Mouse (Mus musculus) urinary bladder, adult 18-20 months (tissue): ENCODE data around the gene Fmo5.

Source experiments
- DNase-seq, 2 experiments: peaks; one replicate each; pipeline ENCODE4 v3.0.0; 2022; ENCODE audit warnings: low spot score in 2 of 2, mixed read lengths in 2 of 2

The Fmo5 gene

GRCm38 (mm10) chr3:97628391-97629001 is at the start of gene Fmo5:
Fmo5 (plus strand) TSS chr3:97628804.
- DNase-seq = peak; percentile 84 to 85

GRCm38 (mm10) chr3:97585383-97586160 is 43.0 kb upstream of the Fmo5 start:
- peak; percentile 61 to 71 for DNase-seq

GRCm38 (mm10) chr3:97587656-97588055 is 40.9 kb upstream of the Fmo5 start:
- DNase-seq = peak; percentile 46 to 75

GRCm38 (mm10) chr3:97590699-97591098 is 37.9 kb upstream of the Fmo5 start:
- no peak for DNase-seq

- no peak for DNase-seq
Measured at GRCm38 (mm10) chr3:97593089-97593488, 35.5 kb upstream of the Fmo5 start.

- no peak for DNase-seq
Measured at GRCm38 (mm10) chr3:97594140-97594539, 34.5 kb upstream of the Fmo5 start.

GRCm38 (mm10) chr3:97595066-97595465 is 33.5 kb upstream of the Fmo5 start:
- DNase-seq = no peak

- DNase-seq = no peak
Measured at GRCm38 (mm10) chr3:97596796-97597195, 31.8 kb upstream of the Fmo5 start.

- DNase-seq = no peak
Measured at GRCm38 (mm10) chr3:97600050-97600832, 28.4 kb upstream of the Fmo5 start.

- no peak for DNase-seq
Measured at GRCm38 (mm10) chr3:97609201-97609844, 19.3 kb upstream of the Fmo5 start.

GRCm38 (mm10) chr3:97609845-97610410 is 18.7 kb upstream of the Fmo5 start, which contains the start of gene Chd1l:
Chd1l (minus strand) TSS chr3:97610203.
- DNase-seq = peak; percentile 85 to 92

- DNase-seq = no peak
Measured at GRCm38 (mm10) chr3:97611021-97611420, 17.6 kb upstream of the Fmo5 start.

- DNase-seq = no peak
Measured at GRCm38 (mm10) chr3:97615154-97615553, 13.4 kb upstream of the Fmo5 start.

GRCm38 (mm10) chr3:97615933-97616332 is 12.7 kb upstream of the Fmo5 start:
- no peak for DNase-seq

- no peak for DNase-seq
Measured at GRCm38 (mm10) chr3:97617091-97617825, 11.3 kb upstream of the Fmo5 start.

GRCm38 (mm10) chr3:97617899-97618298 is 10.7 kb upstream of the Fmo5 start:
- no peak for DNase-seq

GRCm38 (mm10) chr3:97620657-97621056 is 7.9 kb upstream of the Fmo5 start:
- DNase-seq = no peak

GRCm38 (mm10) chr3:97624611-97625010 is 4.0 kb upstream of the Fmo5 start:
- no peak for DNase-seq

GRCm38 (mm10) chr3:97627893-97628292 is 711 bp upstream of the Fmo5 start:
- no peak for DNase-seq

- DNase-seq = no peak
Measured at GRCm38 (mm10) chr3:97629941-97630340, 1.3 kb downstream of the Fmo5 start.

- DNase-seq = no peak
Measured at GRCm38 (mm10) chr3:97630746-97631145, 2.1 kb downstream of the Fmo5 start.
